Mouse (Mus musculus) WW6 (cell line): ENCODE data around the gene Nlk.
"Not testable (repeated sequence)": the region's sequence is repeated elsewhere in the genome, so short reads cannot be mapped to it uniquely, and the experiment has no call there.

ENCODE experiments used
- DNase-seq: peaks from one replicate; pipeline ENCODE4 v3.0.0-alpha.2; 2013; ENCODE audit warnings: low read depth, low spot score

Nlk gene

DNA sequence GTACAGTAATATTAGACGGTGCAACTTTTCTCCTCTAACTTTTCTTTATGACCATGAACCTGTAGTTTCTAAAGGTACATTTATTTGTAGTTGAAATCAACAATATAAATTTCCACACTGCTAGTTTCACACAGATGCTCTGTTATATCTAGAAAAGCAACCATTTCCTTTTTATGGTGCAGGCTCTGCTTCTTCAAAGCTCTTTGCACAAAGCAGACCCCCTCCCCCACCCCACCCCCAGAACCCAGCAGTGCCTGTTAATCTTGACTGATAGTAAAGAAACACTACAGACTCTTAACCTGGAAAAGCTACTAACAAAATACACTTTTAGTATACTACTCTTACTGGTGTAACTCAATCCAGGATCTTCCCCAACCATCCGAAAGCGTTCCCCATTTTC is 6.6 kb downstream of the Nlk start:
- no peak for DNase-seq

- DNase-seq = no peak
Measured at GRCm38 (mm10) chr11:78681058-78681457, 16.1 kb downstream of the Nlk start.

GRCm38 (mm10) chr11:78678761-78679160 is 18.4 kb downstream of the Nlk start:
- DNase-seq = no peak

- peak; percentile 74 for DNase-seq
Measured at GRCm38 (mm10) chr11:78668647-78669046, 28.5 kb downstream of the Nlk start.

DNA sequence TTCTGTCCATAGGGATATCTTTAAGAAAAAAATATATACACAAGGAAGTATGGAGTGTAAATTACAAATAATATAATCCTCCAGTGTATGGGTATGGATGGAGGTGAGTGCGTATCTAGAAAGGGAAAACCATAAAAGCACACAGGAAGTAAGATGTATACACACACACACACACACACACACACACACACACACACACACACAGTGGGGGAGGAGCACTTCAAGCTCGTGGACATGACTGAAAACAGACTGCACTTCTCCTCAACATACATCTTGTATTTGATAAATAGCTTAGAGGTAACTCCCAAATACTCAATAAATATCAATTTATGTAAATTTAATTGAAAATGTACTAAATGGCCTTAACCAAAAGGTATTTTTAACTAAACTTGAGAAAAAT is 32.3 kb downstream of the Nlk start:
- no peak for DNase-seq

- DNase-seq = no peak
Measured at GRCm38 (mm10) chr11:78663916-78664315, 33.3 kb downstream of the Nlk start.

- no peak for DNase-seq
Measured at GRCm38 (mm10) chr11:78649143-78649542, 48.0 kb downstream of the Nlk start.

DNA sequence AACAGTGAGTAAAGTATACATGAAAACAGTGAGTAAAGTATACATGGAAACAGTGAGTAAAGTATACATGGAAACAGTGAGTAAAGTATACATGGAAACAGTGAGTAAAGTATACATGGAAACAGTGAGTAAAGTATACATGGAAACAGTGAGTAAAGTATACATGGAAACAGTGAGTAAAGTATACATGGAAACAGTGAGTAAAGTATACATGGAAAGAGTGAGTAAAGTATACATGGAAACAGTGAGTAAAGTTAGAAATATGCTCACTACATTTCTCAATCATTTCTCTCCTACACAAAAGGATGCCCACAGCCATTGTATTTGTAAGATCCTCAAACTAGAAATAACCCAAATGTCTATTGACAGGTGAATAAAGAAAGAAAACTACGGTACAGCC is 48.8 kb downstream of the Nlk start:
- DNase-seq = not testable (repeated sequence)

DNA sequence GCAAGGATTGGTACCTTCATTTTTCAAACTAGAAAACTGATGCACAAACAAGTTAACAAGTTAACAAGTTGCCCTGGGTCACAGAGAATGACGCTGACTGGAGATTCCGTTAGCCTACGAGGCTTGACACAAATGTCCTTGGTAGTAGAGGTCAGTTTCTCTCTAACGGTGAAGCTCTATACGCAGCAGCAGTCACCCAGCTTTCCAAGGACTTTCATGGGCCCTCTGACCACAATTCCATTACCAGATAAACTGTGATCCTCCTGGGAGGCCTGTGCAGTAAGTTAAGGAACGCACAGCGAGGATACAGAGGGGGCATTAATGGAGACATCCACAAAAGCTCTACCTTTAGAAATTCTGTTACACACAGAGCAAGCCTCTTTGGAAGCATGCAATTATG is 53.4 kb downstream of the Nlk start:
- no peak for DNase-seq

DNA sequence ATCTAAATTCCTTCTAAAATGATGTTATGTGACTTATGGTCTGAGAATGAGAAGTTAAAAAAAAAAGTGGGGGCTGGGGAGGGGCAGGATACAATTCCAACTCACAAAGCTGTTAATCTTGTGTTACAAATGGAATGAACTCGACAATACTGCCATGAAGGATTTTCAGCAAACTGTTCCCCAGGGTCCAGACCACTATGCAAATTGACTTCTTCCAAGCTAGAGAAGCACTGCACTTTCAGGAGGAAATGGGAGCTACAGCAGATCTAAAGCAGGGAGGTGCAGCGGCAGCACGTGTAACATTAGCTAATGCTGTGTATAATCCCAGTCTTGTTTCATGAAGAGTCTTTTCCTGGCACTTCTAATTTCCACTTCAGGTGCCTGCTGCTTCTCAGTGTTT is 55.0 kb downstream of the Nlk start:
- no peak for DNase-seq

DNA sequence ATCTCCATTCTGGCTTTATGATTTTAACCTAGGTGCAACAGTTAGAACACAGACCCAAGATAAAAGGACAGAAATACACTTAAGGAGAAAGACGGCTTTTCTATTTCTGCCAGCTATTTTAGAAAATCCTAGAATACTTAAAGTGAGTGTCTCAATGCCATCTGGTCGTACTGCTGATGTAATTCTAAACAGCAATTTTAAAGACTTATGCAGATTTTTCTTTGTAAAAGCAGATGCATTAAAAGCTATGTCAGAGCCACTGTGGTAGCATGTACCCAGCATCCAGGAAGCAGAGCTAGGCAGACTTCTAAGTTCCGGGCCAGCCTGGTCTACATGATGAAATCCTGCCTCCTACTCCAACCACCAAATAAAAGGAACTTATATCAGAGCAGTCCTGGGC is 56.1 kb downstream of the Nlk start:
- no peak for DNase-seq

- DNase-seq = no peak
Measured at GRCm38 (mm10) chr11:78632782-78633181, 64.4 kb downstream of the Nlk start.

DNA sequence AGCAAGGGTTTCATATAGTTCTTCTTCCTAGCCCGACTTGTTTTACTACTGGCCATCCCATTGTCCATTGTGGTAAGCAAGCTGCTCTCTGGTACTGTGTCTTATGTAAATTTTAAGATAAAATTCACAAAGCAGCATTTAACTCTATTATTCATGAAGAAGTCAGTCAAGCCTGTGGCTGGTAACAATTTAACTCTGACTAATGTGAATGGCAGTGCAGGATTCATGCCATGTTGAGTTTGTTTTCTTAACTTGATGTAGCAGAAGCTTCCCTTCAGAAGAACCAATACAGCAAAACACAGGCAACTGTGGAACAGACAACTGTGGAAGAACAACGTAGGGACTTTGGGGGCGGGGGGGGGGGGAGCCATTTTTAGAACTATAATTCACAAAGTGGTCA is 68.3 kb downstream of the Nlk start:
- no peak for DNase-seq

DNA sequence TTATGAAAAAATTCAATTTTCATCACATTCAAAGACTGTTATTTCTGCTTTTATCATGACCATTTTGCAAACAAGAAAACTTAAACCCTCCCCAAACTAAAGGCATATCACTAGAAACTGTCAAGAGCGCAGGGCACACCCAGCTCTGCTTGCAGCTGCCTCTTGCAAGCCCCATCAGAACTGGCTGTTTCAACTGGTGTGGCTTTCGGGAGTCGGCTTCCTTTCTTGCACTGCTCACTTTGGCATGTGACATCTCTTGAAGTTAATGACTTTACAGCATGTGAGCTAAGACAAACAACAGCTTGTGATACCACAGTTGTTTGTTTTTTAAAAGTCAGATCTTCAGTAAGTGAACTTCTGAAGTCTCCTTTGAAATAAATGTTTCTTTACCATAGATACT is 72.8 kb downstream of the Nlk start:
- no peak for DNase-seq

DNA sequence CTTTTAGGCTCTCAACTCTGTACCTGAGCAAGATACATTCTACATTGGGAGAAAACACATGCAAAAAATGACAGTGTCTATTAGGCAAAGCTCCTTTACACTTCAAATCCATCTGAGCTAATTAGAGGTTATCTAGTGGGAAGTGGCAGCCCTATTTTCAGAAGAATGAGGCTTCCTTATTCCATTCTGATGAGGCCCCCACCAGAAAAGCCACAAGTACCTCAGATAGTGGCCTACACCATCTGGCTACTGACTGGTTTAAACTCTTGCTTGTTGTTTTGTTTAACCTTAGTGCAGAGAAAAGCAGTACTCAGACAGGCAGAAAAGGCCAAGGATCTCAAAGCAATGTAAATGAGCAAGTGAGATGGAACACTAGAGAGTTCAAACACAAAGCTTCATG is 75.2 kb downstream of the Nlk start:
- no peak for DNase-seq

- DNase-seq = no peak
Measured at GRCm38 (mm10) chr11:78620179-78620578, 77.0 kb downstream of the Nlk start.

DNA sequence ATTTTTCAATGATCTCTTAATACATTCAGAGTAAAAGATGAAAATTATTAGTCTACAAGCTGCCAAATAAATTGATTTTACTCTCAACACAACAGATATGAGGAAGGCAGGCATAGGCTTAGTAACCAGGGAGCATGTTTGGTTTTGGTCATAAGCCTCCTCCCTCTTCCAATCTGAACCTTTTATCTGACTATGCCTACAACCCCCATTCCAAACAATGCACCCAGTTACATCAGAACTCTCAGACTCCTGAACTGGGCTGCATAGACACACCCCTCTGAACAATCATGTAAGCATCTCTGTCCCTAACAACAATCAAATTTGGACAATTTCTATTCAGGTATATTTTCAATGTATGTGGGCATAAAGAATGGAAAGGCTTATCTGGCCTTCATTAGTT is 85.9 kb downstream of the Nlk start:
- no peak for DNase-seq

DNA sequence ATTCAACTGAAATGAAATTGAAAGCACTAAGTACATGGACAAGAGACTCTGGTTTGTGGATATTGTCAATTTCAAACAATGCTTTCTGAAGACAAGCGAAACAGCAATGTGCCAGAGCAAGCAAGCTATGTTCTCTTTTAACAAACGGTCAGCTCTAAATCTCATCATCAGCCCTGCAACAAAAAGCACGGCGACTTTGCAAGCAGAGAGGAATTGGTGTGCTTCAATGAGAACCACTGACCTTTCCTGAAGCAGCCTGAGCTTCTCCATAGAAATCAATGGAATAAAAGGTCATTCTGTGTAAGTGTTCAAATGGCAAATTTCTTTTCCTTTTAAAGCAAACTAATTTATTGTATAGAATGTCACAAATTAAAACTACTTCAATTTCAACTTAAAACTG is 87.5 kb downstream of the Nlk start:
- DNase-seq = no peak

DNA sequence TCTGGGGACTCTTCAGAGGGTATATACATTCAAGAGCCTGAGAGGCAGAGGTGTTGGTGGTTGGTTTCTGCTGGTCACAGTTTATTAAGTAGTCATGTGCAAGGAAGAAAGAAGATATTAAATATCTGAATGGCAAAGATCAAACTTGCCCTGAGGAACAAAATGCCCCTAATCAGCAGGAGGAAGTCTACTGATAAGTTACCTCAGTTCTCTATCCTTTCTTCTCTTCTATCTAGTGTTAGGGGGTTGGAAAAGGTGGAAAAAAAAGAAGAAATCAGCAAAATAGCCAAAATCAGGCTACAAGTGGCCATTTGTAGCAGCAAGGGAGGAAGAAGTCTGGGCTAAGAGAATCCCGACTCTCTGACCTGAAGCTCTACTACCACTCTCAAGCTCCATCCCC is 92.3 kb downstream of the Nlk start:
- no peak for DNase-seq

DNA sequence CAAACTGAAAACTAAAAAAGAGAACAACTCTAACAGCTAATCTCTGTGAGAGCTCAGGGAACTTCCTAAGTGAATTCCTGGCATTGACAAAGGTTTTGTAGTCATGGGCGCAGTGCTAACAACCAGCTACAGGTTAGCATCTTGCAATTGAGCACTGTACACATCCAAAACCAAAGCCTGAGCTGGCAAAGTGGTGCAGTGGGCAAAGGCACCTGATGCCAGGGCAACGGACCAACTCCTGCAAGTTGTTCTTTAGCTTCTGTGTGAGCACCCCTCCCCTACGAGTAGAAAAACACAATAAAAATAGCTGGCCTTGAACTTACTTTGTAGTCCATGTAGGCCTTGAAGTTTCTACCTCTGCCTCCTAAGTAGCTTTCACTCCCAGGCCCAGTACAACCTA is 94.4 kb downstream of the Nlk start:
- DNase-seq = no peak

- no peak for DNase-seq
Measured at GRCm38 (mm10) chr11:78600926-78601590, 96.1 kb downstream of the Nlk start.

DNA sequence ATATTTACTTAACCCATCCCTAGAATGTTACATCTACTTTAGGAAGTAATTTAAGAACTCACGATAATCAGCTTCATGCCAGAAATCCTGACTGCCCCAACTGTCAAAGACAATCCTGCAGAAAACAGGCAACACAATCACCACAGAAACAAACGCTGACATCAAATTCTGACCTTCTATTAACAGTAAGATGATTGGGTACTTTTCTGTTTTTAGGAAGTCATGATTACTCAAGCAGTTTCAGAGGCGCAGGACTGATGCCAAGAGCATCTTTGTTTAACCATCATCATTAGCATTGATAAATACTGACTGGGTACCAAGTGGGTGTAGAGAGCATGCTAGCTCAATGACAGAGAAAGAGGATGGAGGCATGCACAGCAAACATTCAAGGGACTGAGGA is 96.7 kb downstream of the Nlk start:
- DNase-seq = no peak

- no peak for DNase-seq
Measured at GRCm38 (mm10) chr11:78600051-78600450, 97.1 kb downstream of the Nlk start.

GRCm38 (mm10) chr11:78598763-78599415 is 98.3 kb downstream of the Nlk start:
- DNase-seq = no peak
